Mouse (Mus musculus): ENCODE measurements around the gene Ace2. TPM values are rescaled to one million over a fixed set of nuclear protein-coding genes. Genes with fewer than 3 reads are reported as not detected.

Gene Ace2
- polyA plus RNA-seq, 1 experiment from 2014 or later = 0.88 TPM

DNA sequence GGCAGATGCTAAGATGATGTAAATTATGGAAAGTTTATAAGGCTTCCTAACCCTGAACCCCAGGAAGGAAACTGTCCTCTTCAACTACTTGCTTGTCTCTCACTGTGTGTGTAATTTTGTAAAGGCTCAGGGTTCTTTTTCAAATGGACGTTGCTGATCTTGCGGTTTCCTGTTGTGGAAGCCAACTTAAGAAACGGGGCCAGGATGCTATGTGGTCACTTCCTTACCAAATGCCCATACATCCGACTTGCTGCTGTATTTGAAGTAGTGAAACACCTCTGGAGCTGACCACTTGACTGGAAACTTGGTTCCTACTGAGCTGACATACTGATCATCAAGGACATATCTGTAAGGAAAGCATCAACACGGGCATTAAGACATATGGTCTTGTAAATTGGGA is 61.4 kb downstream of the Ace2 start:
- WGBS = 82% methylated on average over 5 of the region's 5 CpGs
- no peak for ATAC-seq (ENCODE audit: low FRiP score)

DNA sequence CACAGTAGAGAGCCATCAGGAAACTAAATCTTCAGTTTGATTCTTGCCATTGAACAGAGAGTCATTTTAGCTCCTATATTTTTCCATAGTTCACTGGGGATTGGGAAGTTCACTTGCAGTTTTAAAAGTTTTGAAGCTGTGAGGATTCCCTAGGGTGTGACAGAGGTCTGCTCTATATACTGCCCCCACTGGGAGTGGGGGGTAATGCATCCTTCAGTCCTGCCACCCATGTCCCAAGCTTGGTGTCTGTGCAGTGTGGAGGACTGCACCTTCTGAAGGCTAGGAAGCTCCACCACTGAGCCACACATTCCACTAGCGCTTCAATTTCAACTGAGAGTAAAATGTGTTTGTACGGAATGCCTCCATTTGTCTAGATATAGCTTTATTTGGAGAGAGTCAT is 82.9 kb downstream of the Ace2 start:
- Histone ChIP-seq H3K36me3 (ENCODE audit: control insufficient read depth, insufficient read depth, low read length) (no peaks in the 10 kb centered on the region), H3K27ac (ENCODE audit: low read depth, low read length) (no peak overlapping the region), H3K4me1 (replicated peaks; ENCODE audit: control insufficient read depth, insufficient read depth, low read length) (no peaks in the 10 kb centered on the region), H3K9me3 (ENCODE audit: control insufficient read depth, low read length) (no peaks in the 10 kb centered on the region), H3K9ac (ENCODE audit: low read depth, low read length) (no peak overlapping the region), H3K27me3 (ENCODE audit: control insufficient read depth, insufficient read depth, low read length) (no peaks in the 10 kb centered on the region), H3K4me3 (ENCODE audit: low read depth, low read length) (no peak overlapping the region), H3K4me2 (replicated peaks; ENCODE audit: low read depth, low read length) (no peak overlapping the region)
- no peak for DNase-seq (ENCODE audit: low spot score)
- WGBS = 72% methylated on average over 2 of the region's 2 CpGs
- no peak for ATAC-seq (ENCODE audit: low FRiP score)

More for the DNA sequence above, 61.4 kb downstream of the Ace2 start:
- Histone ChIP-seq H3K9ac (ENCODE audit: low read depth, low read length) (no peak overlapping the region), H3K27me3 (ENCODE audit: control insufficient read depth, insufficient read depth, low read length) (no peaks in the 10 kb centered on the region; the same call in 1 of the 2 replicates), H3K4me3 (ENCODE audit: low read depth, low read length) (no peak overlapping the region), H3K36me3 (ENCODE audit: control insufficient read depth, insufficient read depth, low read length) (no peaks in the 10 kb centered on the region), H3K4me2 (replicated peaks; ENCODE audit: low read depth, low read length) (no peak overlapping the region), H3K27ac (ENCODE audit: low read depth, low read length) (no peak overlapping the region), H3K9me3 (ENCODE audit: control insufficient read depth, low read length) (no peaks in the 10 kb centered on the region), H3K4me1 (replicated peaks; ENCODE audit: control insufficient read depth, insufficient read depth, low read length) (no peaks in the 10 kb centered on the region)
- DNase-seq (ENCODE audit: low spot score) = no peak

DNA sequence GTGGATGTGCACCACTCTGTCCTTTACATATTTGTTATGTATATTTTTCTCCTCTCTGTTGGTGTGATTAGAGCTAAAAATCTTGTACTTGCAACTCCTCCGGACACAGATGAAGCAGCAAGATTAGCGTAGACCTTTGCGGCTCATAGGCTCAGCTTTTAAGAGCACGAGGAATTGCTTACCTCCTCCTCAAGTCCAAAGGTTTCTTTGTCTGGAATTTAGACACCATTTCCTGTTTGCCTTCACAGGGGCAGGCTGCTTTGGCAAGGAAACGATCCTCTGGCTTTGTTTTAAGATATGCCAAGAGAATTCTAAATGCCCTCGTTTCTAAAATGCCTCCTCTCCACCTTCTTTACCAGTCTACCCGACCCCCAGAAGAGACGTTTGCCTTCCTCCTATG is 94.2 kb downstream of the Ace2 start:
- WGBS = 67% methylated on average over 8 of the region's 8 CpGs
- no peaks in the 10 kb centered on the region for H3K9me3 ChIP-seq (ENCODE audit: control insufficient read depth, low read length)
- no peaks in the 10 kb centered on the region; the same call in 1 of the 2 replicates for H3K27me3 ChIP-seq (ENCODE audit: control insufficient read depth, insufficient read depth, low read length)
- H3K9ac ChIP-seq (ENCODE audit: low read depth, low read length) = no peak overlapping the region
- H3K4me3 ChIP-seq (ENCODE audit: low read depth, low read length) = no peak overlapping the region
- no peak overlapping the region for H3K4me2 ChIP-seq (replicated peaks; ENCODE audit: low read depth, low read length)
- DNase-seq (ENCODE audit: low spot score) = no peak
- H3K27ac ChIP-seq (ENCODE audit: low read depth, low read length) = no peak overlapping the region
- no peaks in the 10 kb centered on the region for H3K4me1 ChIP-seq (replicated peaks; ENCODE audit: control insufficient read depth, insufficient read depth, low read length)
- no peak for ATAC-seq (ENCODE audit: low FRiP score)
- no peaks in the 10 kb centered on the region for H3K36me3 ChIP-seq (ENCODE audit: control insufficient read depth, insufficient read depth, low read length)

Other genes with a start within 250 kb of the Ace2 start
- gene Ap1s2, start 230.3 kb upstream of the Ace2 start, polyA plus RNA-seq (2014; fragmentation: Nextera tagmentation; extraction: Ambion mirVana) = 52.4 and 56.3 TPM in 2 replicates
- gene Zrsr2, start 180.7 kb upstream of the Ace2 start, polyA plus RNA-seq (2014; fragmentation: Nextera tagmentation; extraction: Ambion mirVana) = 56.8 and 64.1 TPM in 2 replicates
- gene Car5b, start 111.3 kb upstream of the Ace2 start, polyA plus RNA-seq (2014; fragmentation: Nextera tagmentation; extraction: Ambion mirVana) = 0.23 and 0.46 TPM in 2 replicates
- gene Siah1b, start 62.8 kb upstream of the Ace2 start, polyA plus RNA-seq (2014; fragmentation: Nextera tagmentation; extraction: Ambion mirVana) = 39.7 and 43.5 TPM in 2 replicates
- 0.43 and 1.0 TPM in 2 replicates for gene Cltrn, start 50.5 kb upstream of the Ace2 start, polyA plus RNA-seq (2014; fragmentation: Nextera tagmentation; extraction: Ambion mirVana)
- 0.17 and 0.28 TPM in 2 replicates for gene Bmx, start 118.9 kb downstream of the Ace2 start, polyA plus RNA-seq (2014; fragmentation: Nextera tagmentation; extraction: Ambion mirVana)
- gene Pir, start 130.0 kb downstream of the Ace2 start, polyA plus RNA-seq (2014; fragmentation: Nextera tagmentation; extraction: Ambion mirVana) = 6.9 and 7.2 TPM in 2 replicates
- gene Vegfd, start 234.0 kb downstream of the Ace2 start, polyA plus RNA-seq (2014; fragmentation: Nextera tagmentation; extraction: Ambion mirVana) = 1.1 and 1.6 TPM in 2 replicates